Mouse (Mus musculus) liver, embryonic 12.5 days (tissue): ENCODE results near the gene Fkbp4. TPM values are rescaled to one million over a fixed set of nuclear protein-coding genes. Genes with fewer than 3 reads are reported as not detected.

Source experiments
- ATAC-seq: fragments of 200-750 bp; cut with Nextera tagmentation; 2 replicates; pipeline ENCODE4 v1.8.0; 2017; ENCODE audit warnings: moderate number of reproducible peaks, mild to moderate bottlenecking, moderate library complexity
- H3K27ac ChIP-seq: fragments of 300-500 bp; sonication (generic); 2 replicates; pipeline ENCODE4 v1.5.1; 2016; ENCODE audit warnings: mild to moderate bottlenecking
- H3K27me3 ChIP-seq: fragments of 300-500 bp; sonication (generic); replicated peaks from 2 replicates; pipeline ENCODE4 v1.6.1; 2016; ENCODE audit warnings: mild to moderate bottlenecking, moderate library complexity
- H3K36me3 ChIP-seq: fragments of 300-500 bp; sonication (generic); 2 replicates; pipeline ENCODE4 v1.6.1; 2016; ENCODE audit warnings: mild to moderate bottlenecking, moderate library complexity
- H3K4me1 ChIP-seq: fragments of 300-500 bp; sonication (generic); 2 replicates; pipeline ENCODE4 v1.6.1; 2016
- H3K4me2 ChIP-seq: fragments of 300-500 bp; sonication (generic); 2 replicates; pipeline ENCODE4 v1.6.1; 2016; ENCODE audit warnings: mild to moderate bottlenecking, moderate library complexity
- H3K4me3 ChIP-seq: fragments of 300-500 bp; sonication (generic); 2 replicates; pipeline ENCODE4 v1.5.1; 2016; ENCODE audit warnings: mild to moderate bottlenecking, moderate library complexity
- H3K9ac ChIP-seq: fragments of 300-500 bp; sonication (generic); 2 replicates; pipeline ENCODE4 v1.6.1; 2016; ENCODE audit warnings: mild to moderate bottlenecking, moderate library complexity
- H3K9me3 ChIP-seq: fragments of 300-500 bp; sonication (generic); replicated peaks from 2 replicates; pipeline ENCODE4 v1.6.1; 2016; ENCODE audit warnings: mild to moderate bottlenecking, moderate library complexity
- WGBS: fragments of 180-500 bp; shearing (Covaris S2); methylation state at CpG from one replicate; pipeline ENCODE4 v1.1.7; 2016; ENCODE audit not compliant: insufficient replicate concordance; 5-methylcytosine and 5-hydroxymethylcytosine counted together
- polyA plus RNA-seq: library from polyadenylated mRNA; unstranded; fragments of >200 nt; fragmentation: Nextera tagmentation; extraction: Ambion mirVana; gene quantifications from 2 replicates; pipeline ENCODE4 v1.2.1, GENCODE M21; 2016

Fkbp4 gene
- polyA plus RNA-seq, 1 experiment from 2014 or later = 346 TPM

GRCm38 (mm10) chr6:128411115-128411514 is 27.4 kb downstream of the Fkbp4 start:
- Histone ChIP-seq H3K9ac (no peak overlapping the region), H3K4me1 (no peaks in the 10 kb centered on the region), H3K4me2 (no peak overlapping the region), H3K4me3 (no peak overlapping the region), H3K36me3 (peaks cover 85% of the 10 kb centered on the region), H3K9me3 (no peaks in the 10 kb centered on the region), H3K27ac (no peak overlapping the region), H3K27me3 (no peaks in the 10 kb centered on the region)
- WGBS = 15% methylated on average over 3 of the region's 3 CpGs
- 0 out of 2 replicates have a peak, but pooled peaks have one; percentile 35 for ATAC-seq

- no peak overlapping the region for H3K4me3 ChIP-seq
- 86% methylated on average over 13 of the region's 13 CpGs for WGBS
- H3K9ac ChIP-seq = no peak overlapping the region
- ATAC-seq = no peak
- H3K9me3 ChIP-seq = no peaks in the 10 kb centered on the region
- no peak overlapping the region for H3K27ac ChIP-seq
- H3K36me3 ChIP-seq = peaks cover 83% of the 10 kb centered on the region
- no peaks in the 10 kb centered on the region for H3K27me3 ChIP-seq
- no peak overlapping the region for H3K4me2 ChIP-seq
- no peaks in the 10 kb centered on the region for H3K4me1 ChIP-seq
These were observed 28.2 kb downstream of the Fkbp4 start for GRCm38 (mm10) chr6:128410305-128410704.

GRCm38 (mm10) chr6:128408544-128409125 is 29.8 kb downstream of the Fkbp4 start:
- Histone ChIP-seq H3K4me3 (no peak overlapping the region), H3K4me1 (no peaks in the 10 kb centered on the region), H3K36me3 (peaks cover 73% of the 10 kb centered on the region), H3K27me3 (no peaks in the 10 kb centered on the region), H3K9me3 (no peaks in the 10 kb centered on the region), H3K4me2 (no peak overlapping the region), H3K9ac (no peak overlapping the region), H3K27ac (no peak overlapping the region)
- ATAC-seq = no peak
- 76% methylated on average over 7 of the region's 7 CpGs for WGBS

GRCm38 (mm10) chr6:128404708-128405107 is 33.8 kb downstream of the Fkbp4 start:
- Histone ChIP-seq H3K27me3 (no peaks in the 10 kb centered on the region), H3K9ac (no peak overlapping the region), H3K4me3 (no peak overlapping the region), H3K36me3 (peaks cover 34% of the 10 kb centered on the region), H3K4me2 (no peak overlapping the region), H3K27ac (no peak overlapping the region), H3K4me1 (0 out of 2 replicates have a peak, but pooled peaks cover 4% of the 10 kb centered on the region), H3K9me3 (no peaks in the 10 kb centered on the region)
- no peak for ATAC-seq
- 60% methylated on average over 5 of the region's 5 CpGs for whole genome bisulfite sequencing

- Histone ChIP-seq H3K4me2 (peak overlapping the region; percentile 31), H3K4me3 (no peak overlapping the region), H3K9ac (no peak overlapping the region), H3K36me3 (no peaks in the 10 kb centered on the region), H3K9me3 (no peaks in the 10 kb centered on the region), H3K4me1 (0 out of 2 replicates have a peak, but pooled peaks cover 4% of the 10 kb centered on the region), H3K27ac (no peak overlapping the region), H3K27me3 (no peaks in the 10 kb centered on the region)
- WGBS = 63% methylated on average over 21 of the region's 21 CpGs
- no peak; the same call in 1 of the 2 replicates for ATAC-seq
These were observed 38.9 kb downstream of the Fkbp4 start for GRCm38 (mm10) chr6:128399421-128400185.

- Histone ChIP-seq H3K27me3 (no peaks in the 10 kb centered on the region), H3K9ac (no peak within 1 kb of the TSS), H3K4me3 (no peak within 1 kb of the TSS), H3K36me3 (no peaks in the 10 kb centered on the region), H3K4me2 (peak within 1 kb of the TSS; percentile 31), H3K27ac (peak within 1 kb of the TSS; percentile 17; the same call in 1 of the 2 replicates), H3K9me3 (no peaks in the 10 kb centered on the region), H3K4me1 (0 out of 2 replicates have a peak, but pooled peaks cover 4% of the 10 kb centered on the region)
- WGBS = 59% methylated on average over 3 of the region's 3 CpGs
- no peak for ATAC-seq
These were observed 39.5 kb downstream of the Fkbp4 start, which contains the start of gene Nrip2 for GRCm38 (mm10) chr6:128398996-128399395. Gene Nrip2 (plus strand): TSS chr6:128399296.

GRCm38 (mm10) chr6:128397574-128398261 is 40.8 kb downstream of the Fkbp4 start:
- Histone ChIP-seq H3K4me2 (no peak overlapping the region), H3K4me3 (no peak overlapping the region), H3K36me3 (no peaks in the 10 kb centered on the region), H3K27ac (no peak overlapping the region; the same call in 1 of the 2 replicates), H3K27me3 (no peaks in the 10 kb centered on the region), H3K9me3 (no peaks in the 10 kb centered on the region), H3K4me1 (0 out of 2 replicates have a peak, but pooled peaks cover 4% of the 10 kb centered on the region), H3K9ac (no peak overlapping the region)
- peak; percentile 63 for ATAC-seq
- WGBS = 52% methylated on average over 7 of the region's 7 CpGs

GRCm38 (mm10) chr6:128390683-128391082 is 47.8 kb downstream of the Fkbp4 start:
- no peak overlapping the region for H3K4me2 ChIP-seq
- no peaks in the 10 kb centered on the region for H3K27me3 ChIP-seq
- ATAC-seq = no peak
- H3K4me1 ChIP-seq = no peaks in the 10 kb centered on the region
- WGBS = 22% methylated on average over 1 of the region's 1 CpGs
- H3K27ac ChIP-seq = no peak overlapping the region
- H3K9ac ChIP-seq = no peak overlapping the region
- no peaks in the 10 kb centered on the region for H3K36me3 ChIP-seq
- no peaks in the 10 kb centered on the region for H3K9me3 ChIP-seq
- no peak overlapping the region for H3K4me3 ChIP-seq

GRCm38 (mm10) chr6:128389185-128389584 is 49.3 kb downstream of the Fkbp4 start:
- WGBS = 65% methylated on average over 1 of the region's 1 CpGs

GRCm38 (mm10) chr6:128385026-128385425 is 53.5 kb downstream of the Fkbp4 start:
- Histone ChIP-seq H3K36me3 (no peaks in the 10 kb centered on the region), H3K4me1 (no peaks in the 10 kb centered on the region), H3K4me2 (no peak overlapping the region), H3K9ac (no peak overlapping the region), H3K27ac (no peak overlapping the region), H3K27me3 (no peaks in the 10 kb centered on the region), H3K4me3 (no peak overlapping the region), H3K9me3 (no peaks in the 10 kb centered on the region)
- WGBS = 46% methylated on average over 1 of the region's 1 CpGs
- ATAC-seq = no peak

More at GRCm38 (mm10) chr6:128389185-128389584, 49.3 kb downstream of the Fkbp4 start:
- no peak overlapping the region for H3K4me2 ChIP-seq
- no peak overlapping the region for H3K4me3 ChIP-seq
- no peaks in the 10 kb centered on the region for H3K36me3 ChIP-seq
- no peak for ATAC-seq
- no peak overlapping the region for H3K9ac ChIP-seq
- no peaks in the 10 kb centered on the region for H3K27me3 ChIP-seq
- H3K4me1 ChIP-seq = no peaks in the 10 kb centered on the region
- H3K9me3 ChIP-seq = no peaks in the 10 kb centered on the region
- no peak overlapping the region for H3K27ac ChIP-seq

GRCm38 (mm10) chr6:128383752-128384151 is 54.7 kb downstream of the Fkbp4 start:
- Histone ChIP-seq H3K36me3 (no peaks in the 10 kb centered on the region), H3K9ac (no peak overlapping the region), H3K27me3 (no peaks in the 10 kb centered on the region), H3K4me3 (no peak overlapping the region), H3K9me3 (no peaks in the 10 kb centered on the region), H3K4me1 (no peaks in the 10 kb centered on the region), H3K4me2 (no peak overlapping the region), H3K27ac (no peak overlapping the region)
- WGBS = 65% methylated on average over 7 of the region's 7 CpGs
- ATAC-seq = no peak

- Histone ChIP-seq H3K4me3 (no peak overlapping the region), H3K4me1 (no peaks in the 10 kb centered on the region), H3K27me3 (no peaks in the 10 kb centered on the region), H3K4me2 (no peak overlapping the region), H3K9me3 (no peaks in the 10 kb centered on the region), H3K36me3 (peaks cover 4% of the 10 kb centered on the region; the same call in 1 of the 2 replicates), H3K27ac (no peak overlapping the region), H3K9ac (no peak overlapping the region)
- WGBS = 49% methylated on average over 3 of the region's 3 CpGs
- no peak for ATAC-seq
These were observed 57.2 kb downstream of the Fkbp4 start for GRCm38 (mm10) chr6:128381254-128381653.
